Mouse (Mus musculus): ENCODE data around the gene 4930562C15Rik. TPM values are rescaled to one million over a fixed set of nuclear protein-coding genes. Genes with fewer than 3 reads are reported as not detected.

Gene 4930562C15Rik
- not detected for polyA plus RNA-seq (2015; fragmentation: Illumina TruSeq; extraction: RNeasy Lipid Tissue Mini Kit (QIAGEN cat#74804); ENCODE audit: insufficient read depth, low replicate concordance)

GRCm38 (mm10) chr16:4835191-4835590 is at the start of gene 4930562C15Rik:
TSS of gene 4930562C15Rik (plus strand) at chr16:4835416.

GRCm38 (mm10) chr16:4789810-4790559 is 45.2 kb upstream of the 4930562C15Rik start, which contains the start of gene Cdip1:
TSS of gene Cdip1 (minus strand) at chr16:4790292.

GRCm38 (mm10) chr16:4880136-4880825 is 45.1 kb downstream of the 4930562C15Rik start, which contains the start of gene Ubald1:
TSS of gene Ubald1 (minus strand) at chr16:4880315.

GRCm38 (mm10) chr16:4885760-4886689 is 50.8 kb downstream of the 4930562C15Rik start, which contains the start of gene Mgrn1:
TSS of gene Mgrn1 (plus strand) at chr16:4886249.

Other genes with a start within 250 kb of the 4930562C15Rik start
- 2.8 TPM for gene Glis2, start 240.7 kb upstream of the 4930562C15Rik start, polyA plus RNA-seq (2015; fragmentation: Illumina TruSeq; extraction: RNeasy Lipid Tissue Mini Kit (QIAGEN cat#74804); ENCODE audit: insufficient read depth, low replicate concordance)
- gene Pam16, start 210.4 kb upstream of the 4930562C15Rik start, polyA plus RNA-seq (2015; fragmentation: Illumina TruSeq; extraction: RNeasy Lipid Tissue Mini Kit (QIAGEN cat#74804); ENCODE audit: insufficient read depth, low replicate concordance): 28.6 TPM
- 2.1 TPM for gene Vasn, start 195.5 kb upstream of the 4930562C15Rik start, polyA plus RNA-seq (2015; fragmentation: Illumina TruSeq; extraction: RNeasy Lipid Tissue Mini Kit (QIAGEN cat#74804); ENCODE audit: insufficient read depth, low replicate concordance)
- gene Dnaja3, start 195.4 kb upstream of the 4930562C15Rik start, polyA plus RNA-seq (2015; fragmentation: Illumina TruSeq; extraction: RNeasy Lipid Tissue Mini Kit (QIAGEN cat#74804); ENCODE audit: insufficient read depth, low replicate concordance): 34.5 TPM
- 40.9 TPM for gene Coro7, start 155.6 kb upstream of the 4930562C15Rik start, polyA plus RNA-seq (2015; fragmentation: Illumina TruSeq; extraction: RNeasy Lipid Tissue Mini Kit (QIAGEN cat#74804); ENCODE audit: insufficient read depth, low replicate concordance)
- gene Nmral1, start 116.1 kb upstream of the 4930562C15Rik start, polyA plus RNA-seq (2015; fragmentation: Illumina TruSeq; extraction: RNeasy Lipid Tissue Mini Kit (QIAGEN cat#74804); ENCODE audit: insufficient read depth, low replicate concordance): 8.6 TPM
- 95.5 TPM for gene Hmox2, start 109.1 kb upstream of the 4930562C15Rik start, polyA plus RNA-seq (2015; fragmentation: Illumina TruSeq; extraction: RNeasy Lipid Tissue Mini Kit (QIAGEN cat#74804); ENCODE audit: insufficient read depth, low replicate concordance)
- gene Cdip1, start 45.1 kb upstream of the 4930562C15Rik start, polyA plus RNA-seq (2015; fragmentation: Illumina TruSeq; extraction: RNeasy Lipid Tissue Mini Kit (QIAGEN cat#74804); ENCODE audit: insufficient read depth, low replicate concordance): 40.5 TPM
- gene Ubald1, start 44.9 kb downstream of the 4930562C15Rik start, polyA plus RNA-seq (2015; fragmentation: Illumina TruSeq; extraction: RNeasy Lipid Tissue Mini Kit (QIAGEN cat#74804); ENCODE audit: insufficient read depth, low replicate concordance): 20.6 TPM
- 49.0 TPM for gene Mgrn1, start 50.8 kb downstream of the 4930562C15Rik start, polyA plus RNA-seq (2015; fragmentation: Illumina TruSeq; extraction: RNeasy Lipid Tissue Mini Kit (QIAGEN cat#74804); ENCODE audit: insufficient read depth, low replicate concordance)
- gene Nudt16l1, start 103.3 kb downstream of the 4930562C15Rik start, polyA plus RNA-seq (2015; fragmentation: Illumina TruSeq; extraction: RNeasy Lipid Tissue Mini Kit (QIAGEN cat#74804); ENCODE audit: insufficient read depth, low replicate concordance): 33.2 TPM
- gene Anks3, start 128.8 kb downstream of the 4930562C15Rik start, polyA plus RNA-seq (2015; fragmentation: Illumina TruSeq; extraction: RNeasy Lipid Tissue Mini Kit (QIAGEN cat#74804); ENCODE audit: insufficient read depth, low replicate concordance): 42.7 TPM
- not detected for gene Sept12, start 162.4 kb downstream of the 4930562C15Rik start, polyA plus RNA-seq (2015; fragmentation: Illumina TruSeq; extraction: RNeasy Lipid Tissue Mini Kit (QIAGEN cat#74804); ENCODE audit: insufficient read depth, low replicate concordance)
- gene Smim22, start 171.9 kb downstream of the 4930562C15Rik start, polyA plus RNA-seq (2015; fragmentation: Illumina TruSeq; extraction: RNeasy Lipid Tissue Mini Kit (QIAGEN cat#74804); ENCODE audit: insufficient read depth, low replicate concordance): not detected
- gene Rogdi, start 178.1 kb downstream of the 4930562C15Rik start, polyA plus RNA-seq (2015; fragmentation: Illumina TruSeq; extraction: RNeasy Lipid Tissue Mini Kit (QIAGEN cat#74804); ENCODE audit: insufficient read depth, low replicate concordance): 72.2 TPM
- gene Glyr1, start 214.4 kb downstream of the 4930562C15Rik start, polyA plus RNA-seq (2015; fragmentation: Illumina TruSeq; extraction: RNeasy Lipid Tissue Mini Kit (QIAGEN cat#74804); ENCODE audit: insufficient read depth, low replicate concordance): 122 TPM
- 49.1 TPM for gene Ubn1, start 214.6 kb downstream of the 4930562C15Rik start, polyA plus RNA-seq (2015; fragmentation: Illumina TruSeq; extraction: RNeasy Lipid Tissue Mini Kit (QIAGEN cat#74804); ENCODE audit: insufficient read depth, low replicate concordance)